Mouse (Mus musculus): ENCODE measurements around the gene Zic4. TPM values are rescaled to one million over a fixed set of nuclear protein-coding genes. Genes with fewer than 3 reads are reported as not detected.
A peak's percentile ranks its signal among the peaks of the same experiment; 100 is the strongest.

Gene Zic4
- polyA plus RNA-seq, 1 experiment: not detected

DNA sequence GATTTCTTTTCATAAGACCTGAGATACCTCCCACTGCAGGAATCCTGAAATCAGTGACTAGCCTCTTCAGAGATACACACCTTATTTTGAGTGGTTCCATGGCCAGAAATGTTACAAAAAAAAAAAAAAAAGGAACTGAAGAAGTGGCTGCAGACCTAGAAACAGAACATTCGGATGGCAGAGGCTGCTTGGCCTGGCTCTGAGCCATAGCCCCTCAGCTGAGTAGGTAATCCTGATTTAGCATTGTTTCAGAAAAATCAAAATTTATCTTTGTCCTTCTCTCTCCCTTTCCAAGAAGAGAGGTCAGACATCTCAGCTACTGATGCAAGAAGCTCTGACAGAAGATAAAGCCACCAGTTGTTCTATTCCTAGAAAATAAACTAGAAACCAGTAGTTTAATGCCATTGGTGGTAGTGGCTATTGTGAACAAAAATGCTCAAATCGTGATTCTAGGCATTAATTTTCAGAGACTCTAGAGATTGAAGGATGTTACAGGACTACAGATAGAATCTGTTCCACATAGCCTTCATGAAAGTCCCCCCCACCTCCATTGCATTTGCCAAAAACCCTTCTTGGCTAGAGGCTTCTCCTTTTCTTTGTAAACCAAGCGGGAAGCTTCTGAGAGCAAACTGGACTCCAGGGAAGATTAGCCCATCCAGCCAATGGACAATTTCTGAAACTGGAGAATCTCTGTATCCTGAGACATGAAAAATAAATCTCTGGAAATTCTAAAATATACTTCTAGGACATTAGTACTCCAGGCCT lies 11.8 kb downstream of the Zic4 start:
- Histone ChIP-seq H3K4me3 (ENCODE audit: insufficient read depth, low read depth, low read length) (no peak overlapping the region), H3K4me1 (ENCODE audit: control insufficient read depth, insufficient read depth, low read length) (peaks cover 10% of the 10 kb centered on the region), H3K27ac (ENCODE audit: insufficient read depth, low read depth, low read length) (no peak overlapping the region)
- WGBS: 72% methylated on average over 3 of the region's 3 CpGs
- no peak for TF ChIP-seq CTCF (IDR thresholded peaks at IDR 0.05; ENCODE audit: insufficient read depth, low read depth, low read length)
- TF ChIP-seq POLR2A (IDR thresholded peaks at IDR 0.05; ENCODE audit: insufficient read depth, low read depth, low read length): no peak

GRCm38 (mm10) chr9:91374665-91375064 lies 12.5 kb downstream of the Zic4 start:
- 59% methylated on average over 4 of the region's 4 CpGs for WGBS
- Histone ChIP-seq H3K4me3 (ENCODE audit: insufficient read depth, low read depth, low read length) (no peak overlapping the region), H3K4me1 (ENCODE audit: control insufficient read depth, insufficient read depth, low read length) (peaks cover 11% of the 10 kb centered on the region), H3K27ac (ENCODE audit: insufficient read depth, low read depth, low read length) (no peak overlapping the region)
- no peak for TF ChIP-seq CTCF (IDR thresholded peaks at IDR 0.05; ENCODE audit: insufficient read depth, low read depth, low read length)
- TF ChIP-seq POLR2A (IDR thresholded peaks at IDR 0.05; ENCODE audit: insufficient read depth, low read depth, low read length): no peak

DNA sequence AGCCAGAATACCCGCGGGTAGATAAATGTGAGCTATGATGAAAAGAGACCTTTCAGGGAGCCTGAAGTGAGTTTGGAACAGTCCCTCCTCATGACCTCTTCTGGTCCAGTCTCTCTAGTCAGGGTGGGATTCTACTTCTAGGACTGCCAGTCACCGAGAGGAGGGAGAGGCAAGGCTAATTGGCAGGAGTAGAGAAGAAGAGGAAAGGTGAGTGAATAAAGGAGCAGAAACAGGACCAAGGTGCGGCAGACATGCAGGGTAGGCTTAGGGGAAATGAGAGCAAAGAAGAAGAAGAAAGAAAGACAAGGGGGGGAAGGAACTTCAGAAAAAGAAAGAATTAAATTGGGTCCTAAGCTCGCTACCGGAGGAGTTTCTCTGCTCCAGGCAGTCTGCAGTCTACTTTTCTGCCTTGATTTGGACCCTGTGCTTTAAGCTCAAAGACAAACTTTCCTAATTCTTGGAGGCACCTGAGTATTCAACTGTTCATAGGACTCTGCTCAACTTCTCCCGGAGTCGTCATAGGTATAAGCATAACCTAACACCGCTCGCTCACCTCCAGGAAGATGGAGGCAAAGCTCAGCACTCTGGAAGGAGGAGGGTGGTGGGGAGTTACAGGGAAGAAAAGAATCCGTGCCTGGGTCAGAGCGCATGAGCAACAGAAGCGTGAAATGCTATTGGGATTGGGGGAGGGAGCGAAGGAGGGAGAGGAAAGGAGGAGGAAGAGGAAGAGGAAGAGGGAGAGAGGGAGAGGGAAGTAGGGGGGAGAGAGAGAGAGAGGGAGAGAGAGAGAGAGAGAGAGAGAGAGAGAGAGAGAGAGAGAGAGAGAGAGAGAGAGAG lies 15.0 kb downstream of the Zic4 start:
- Histone ChIP-seq H3K27ac (ENCODE audit: insufficient read depth, low read depth, low read length) (peak overlapping the region; percentile 52; the same call in 1 of the 2 replicates), H3K4me3 (ENCODE audit: insufficient read depth, low read depth, low read length) (peak overlapping the region; percentile 21; the same call in 1 of the 2 replicates), H3K4me1 (ENCODE audit: control insufficient read depth, insufficient read depth, low read length) (peaks cover 16% of the 10 kb centered on the region)
- 21% methylated on average over 14 of the region's 14 CpGs for WGBS
- TF ChIP-seq CTCF (IDR thresholded peaks at IDR 0.05; ENCODE audit: insufficient read depth, low read depth, low read length): no peak
- TF ChIP-seq POLR2A (IDR thresholded peaks at IDR 0.05; ENCODE audit: insufficient read depth, low read depth, low read length): no peak

GRCm38 (mm10) chr9:91377873-91378150 lies 15.6 kb downstream of the Zic4 start:
- H3K27ac ChIP-seq (ENCODE audit: insufficient read depth, low read depth, low read length): peak overlapping the region; percentile 52
- under 1% methylated on average over 16 of the region's 16 CpGs for WGBS
- H3K4me1 ChIP-seq (ENCODE audit: control insufficient read depth, insufficient read depth, low read length): peaks cover 16% of the 10 kb centered on the region
- no peak for TF ChIP-seq CTCF (IDR thresholded peaks at IDR 0.05; ENCODE audit: insufficient read depth, low read depth, low read length)
- TF ChIP-seq POLR2A (IDR thresholded peaks at IDR 0.05; ENCODE audit: insufficient read depth, low read depth, low read length): no peak
- H3K4me3 ChIP-seq (ENCODE audit: insufficient read depth, low read depth, low read length): peak overlapping the region; percentile 31; the same call in 1 of the 2 replicates

- peak overlapping the region; percentile 31 for H3K4me3 ChIP-seq (ENCODE audit: insufficient read depth, low read depth, low read length)
- 10% methylated on average over 48 of the region's 48 CpGs for WGBS
- TF ChIP-seq POLR2A (IDR thresholded peaks at IDR 0.05; ENCODE audit: insufficient read depth, low read depth, low read length): no peak
- no peak for TF ChIP-seq CTCF (IDR thresholded peaks at IDR 0.05; ENCODE audit: insufficient read depth, low read depth, low read length)
- H3K4me1 ChIP-seq (ENCODE audit: control insufficient read depth, insufficient read depth, low read length): peaks cover 17% of the 10 kb centered on the region
- H3K27ac ChIP-seq (ENCODE audit: insufficient read depth, low read depth, low read length): peak overlapping the region; percentile 52
Observed at GRCm38 (mm10) chr9:91378411-91379299, 16.4 kb downstream of the Zic4 start.

GRCm38 (mm10) chr9:91379300-91379635 lies 17.1 kb downstream of the Zic4 start:
- Histone ChIP-seq H3K4me3 (ENCODE audit: insufficient read depth, low read depth, low read length) (peak overlapping the region; percentile 31), H3K27ac (ENCODE audit: insufficient read depth, low read depth, low read length) (peak overlapping the region; percentile 52), H3K4me1 (ENCODE audit: control insufficient read depth, insufficient read depth, low read length) (peaks cover 21% of the 10 kb centered on the region)
- WGBS: 21% methylated on average over 8 of the region's 8 CpGs
- TF ChIP-seq CTCF (IDR thresholded peaks at IDR 0.05; ENCODE audit: insufficient read depth, low read depth, low read length): no peak
- TF ChIP-seq POLR2A (IDR thresholded peaks at IDR 0.05; ENCODE audit: insufficient read depth, low read depth, low read length): no peak

DNA sequence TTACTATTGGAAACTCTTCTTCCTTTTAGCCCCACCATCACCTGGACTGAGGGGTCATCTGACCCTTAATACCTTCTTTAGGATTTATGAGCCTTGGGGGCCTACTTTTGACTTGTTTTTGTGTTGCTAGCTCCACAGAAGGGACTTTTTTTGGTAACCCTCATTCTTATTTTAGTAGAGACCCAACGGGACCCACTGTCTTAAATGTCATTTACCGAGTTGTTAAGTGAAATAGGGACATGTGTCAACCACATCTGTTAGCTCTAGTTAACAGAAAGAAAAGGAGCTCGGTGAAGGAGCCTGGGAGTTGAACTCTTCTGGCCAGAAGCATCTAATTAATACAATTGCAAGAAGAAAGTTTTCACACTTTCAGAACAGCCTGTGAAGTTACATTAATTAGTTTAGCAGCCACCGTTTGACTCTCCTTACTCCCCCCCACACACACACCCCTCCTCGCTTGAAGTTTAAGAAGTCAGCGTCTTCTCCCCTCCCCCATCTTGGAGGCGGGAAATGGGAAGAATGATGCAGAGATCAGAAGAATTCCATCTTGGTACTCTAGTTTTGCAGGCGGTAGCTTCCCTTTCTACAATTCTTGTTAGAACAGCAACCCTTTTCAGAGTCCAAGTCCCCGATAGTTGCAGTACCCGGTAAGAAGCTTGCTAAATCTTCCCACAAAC lies 17.7 kb downstream of the Zic4 start:
- 23% methylated on average over 10 of the region's 10 CpGs for WGBS
- Histone ChIP-seq H3K27ac (ENCODE audit: insufficient read depth, low read depth, low read length) (peak overlapping the region; percentile 81), H3K4me3 (ENCODE audit: insufficient read depth, low read depth, low read length) (no peak overlapping the region), H3K4me1 (ENCODE audit: control insufficient read depth, insufficient read depth, low read length) (peaks cover 21% of the 10 kb centered on the region)
- TF ChIP-seq POLR2A (IDR thresholded peaks at IDR 0.05; ENCODE audit: insufficient read depth, low read depth, low read length) (no peak), CTCF (IDR thresholded peaks at IDR 0.05; ENCODE audit: insufficient read depth, low read depth, low read length) (no peak)

DNA sequence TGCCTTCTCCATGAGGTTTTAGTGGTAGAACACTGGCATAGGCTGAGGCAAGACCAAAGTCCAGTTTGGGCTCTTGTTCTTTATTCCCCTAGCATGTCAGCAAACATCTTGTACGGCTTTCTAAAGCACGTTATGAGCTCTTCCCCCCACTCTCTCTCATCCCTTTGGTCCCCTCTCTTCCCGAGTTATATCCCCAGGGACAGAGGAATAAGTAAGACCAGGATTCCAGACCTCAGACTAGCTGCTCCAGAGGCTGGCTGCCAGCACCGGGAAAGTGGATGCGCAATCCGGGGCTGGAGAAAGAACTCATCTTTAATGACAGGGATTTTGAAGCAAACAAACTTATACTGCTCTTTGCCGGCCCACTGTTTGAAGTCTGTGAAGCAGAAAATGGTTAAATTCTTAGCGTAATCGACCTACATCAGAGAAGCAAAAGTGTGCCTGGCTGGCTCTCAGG lies 18.3 kb downstream of the Zic4 start:
- WGBS: 14% methylated on average over 9 of the region's 9 CpGs

More for the DNA sequence above, 18.3 kb downstream of the Zic4 start:
- peaks cover 21% of the 10 kb centered on the region for H3K4me1 ChIP-seq (ENCODE audit: control insufficient read depth, insufficient read depth, low read length)
- peak overlapping the region; percentile 0 for H3K4me3 ChIP-seq (ENCODE audit: insufficient read depth, low read depth, low read length)
- TF ChIP-seq POLR2A (IDR thresholded peaks at IDR 0.05; ENCODE audit: insufficient read depth, low read depth, low read length): no peak
- peak overlapping the region; percentile 81 for H3K27ac ChIP-seq (ENCODE audit: insufficient read depth, low read depth, low read length)

All from olfactory bulb, adult 2 months (tissue).